Mouse (Mus musculus): ENCODE measurements around the gene Slc25a41. TPM values are rescaled to one million over a fixed set of nuclear protein-coding genes. Genes with fewer than 3 reads are reported as not detected.
A peak's percentile ranks its signal among the peaks of the same experiment; 100 is the strongest.

The Slc25a41 gene
- polyA plus RNA-seq, 1 experiment from 2014 or later: not detected

DNA sequence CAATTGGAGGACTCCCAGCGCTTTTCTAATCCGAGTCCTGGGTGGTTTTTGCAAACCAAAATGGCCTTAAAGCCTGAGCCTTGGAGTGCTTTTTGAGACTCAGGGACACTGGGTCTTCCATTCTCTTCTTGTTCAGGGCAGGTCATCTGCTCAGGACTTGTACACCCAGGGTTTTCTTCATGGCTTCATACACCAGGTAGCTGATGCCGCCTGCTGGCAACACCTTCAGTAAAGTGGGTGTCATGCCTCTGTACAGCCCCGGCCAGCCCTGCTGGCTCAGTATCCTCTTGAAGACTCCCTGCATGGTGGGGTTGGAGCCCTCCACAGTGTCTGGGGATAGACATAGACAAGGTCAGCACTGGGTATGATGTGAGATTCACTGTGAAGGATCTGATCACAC, 8.6 kb downstream of the Slc25a41 start:
- Histone ChIP-seq H3K9me3 (replicated peaks) (no peaks in the 10 kb centered on the region), H3K4me3 (peak overlapping the region; percentile 59), H3K9ac (peak overlapping the region; percentile 80), H3K36me3 (peaks cover 16% of the 10 kb centered on the region), H3K27ac (peak overlapping the region; percentile 91), H3K4me1 (peaks cover 32% of the 10 kb centered on the region), H3K4me2 (peak overlapping the region; percentile 82), H3K27me3 (replicated peaks) (peaks cover 15% of the 10 kb centered on the region; the same call in 1 of the 2 replicates)
- 72% methylated on average over 4 of the region's 4 CpGs for WGBS (ENCODE audit: insufficient replicate concordance)
- no peak for ATAC-seq

GRCm38 (mm10) chr17:57031661-57032420, 9.6 kb downstream of the Slc25a41 start:
- H3K36me3 ChIP-seq: peaks cover 26% of the 10 kb centered on the region
- H3K27me3 ChIP-seq (replicated peaks): peaks cover 11% of the 10 kb centered on the region; the same call in 1 of the 2 replicates
- peak overlapping the region; percentile 100 for H3K9ac ChIP-seq
- peak; percentile 90 for ATAC-seq
- WGBS (ENCODE audit: insufficient replicate concordance): under 1% methylated on average over 38 of the region's 38 CpGs
- H3K4me3 ChIP-seq: peak overlapping the region; percentile 99
- H3K27ac ChIP-seq: peak overlapping the region; percentile 91
- no peaks in the 10 kb centered on the region for H3K9me3 ChIP-seq (replicated peaks)
- H3K4me1 ChIP-seq: peaks cover 43% of the 10 kb centered on the region
- H3K4me2 ChIP-seq: peak overlapping the region; percentile 86

DNA sequence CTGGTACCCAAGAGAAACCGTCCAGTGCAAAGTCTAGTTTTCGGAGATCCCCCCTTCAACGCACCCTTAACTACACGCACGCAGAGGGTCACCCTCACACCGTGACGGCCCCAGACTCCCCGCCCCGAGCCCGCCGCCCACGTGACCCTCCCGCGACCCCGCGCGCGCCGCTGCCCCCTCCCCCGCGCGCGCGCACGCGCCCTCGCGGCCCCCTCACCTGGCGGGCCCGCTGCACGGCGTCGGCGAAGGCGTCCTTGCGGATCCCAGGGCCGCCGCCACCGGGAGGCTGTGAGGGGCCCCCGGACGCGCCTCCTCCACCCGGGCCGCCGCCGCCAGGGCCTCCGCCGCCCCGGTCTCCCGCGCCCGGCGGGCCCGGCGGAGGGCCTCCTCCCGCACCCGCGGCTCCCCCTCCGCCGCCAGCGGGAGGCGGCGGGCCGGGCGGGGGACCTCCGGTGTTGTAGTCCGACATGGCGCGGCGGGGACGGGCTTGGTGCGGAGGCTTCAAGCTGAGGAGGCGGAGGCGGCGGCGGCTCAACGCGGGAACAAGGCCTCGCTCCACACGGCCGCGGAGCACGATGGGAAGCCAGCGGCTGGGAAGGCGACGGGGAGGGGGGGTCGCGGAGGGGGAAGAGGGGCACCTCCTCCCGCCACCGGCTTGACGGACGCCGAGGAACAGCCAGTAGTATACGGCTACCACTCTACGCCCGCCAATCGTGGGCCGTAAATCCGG, 10.4 kb downstream of the Slc25a41 start, which contains the start of gene Khsrp:
TSS of gene Khsrp (minus strand) at position 592 of the 730 bp plus-strand sequence.
- Histone ChIP-seq H3K9me3 (replicated peaks) (no peaks in the 10 kb centered on the region), H3K4me2 (peak within 1 kb of the TSS; percentile 86), H3K36me3 (peaks cover 34% of the 10 kb centered on the region), H3K27ac (peak within 1 kb of the TSS; percentile 96), H3K27me3 (replicated peaks) (peaks cover 11% of the 10 kb centered on the region; the same call in 1 of the 2 replicates), H3K9ac (peak within 1 kb of the TSS; percentile 100), H3K4me3 (peak within 1 kb of the TSS; percentile 99), H3K4me1 (peaks cover 50% of the 10 kb centered on the region)
- no peak for ATAC-seq
- under 1% methylated on average over 81 of the region's 99 CpGs for WGBS (ENCODE audit: insufficient replicate concordance)

GRCm38 (mm10) chr17:57029691-57030090, 11.8 kb downstream of the Slc25a41 start:
- Histone ChIP-seq H3K36me3 (peaks cover 48% of the 10 kb centered on the region), H3K27ac (peak overlapping the region; percentile 96), H3K4me3 (peak overlapping the region; percentile 99), H3K4me2 (peak overlapping the region; percentile 86), H3K9me3 (replicated peaks) (no peaks in the 10 kb centered on the region), H3K9ac (peak overlapping the region; percentile 100), H3K4me1 (peaks cover 62% of the 10 kb centered on the region), H3K27me3 (replicated peaks) (peaks cover 7% of the 10 kb centered on the region; the same call in 1 of the 2 replicates)
- 15% methylated on average over 8 of the region's 8 CpGs for WGBS (ENCODE audit: insufficient replicate concordance)
- ATAC-seq: no peak

- H3K4me1 ChIP-seq: peaks cover 67% of the 10 kb centered on the region
- no peaks in the 10 kb centered on the region for H3K9me3 ChIP-seq (replicated peaks)
- peak overlapping the region; percentile 17; the same call in 1 of the 2 replicates for H3K4me2 ChIP-seq
- ATAC-seq: no peak
- H3K27ac ChIP-seq: peak overlapping the region; percentile 36
- H3K4me3 ChIP-seq: no peak overlapping the region
- 0 out of 2 replicates have a peak overlapping the region, but pooled peaks have one; percentile 22 for H3K9ac ChIP-seq
- WGBS (ENCODE audit: insufficient replicate concordance): 67% methylated on average over 4 of the region's 4 CpGs
- H3K36me3 ChIP-seq: peaks cover 70% of the 10 kb centered on the region
- no peaks in the 10 kb centered on the region for H3K27me3 ChIP-seq (replicated peaks)
These were observed 14.0 kb downstream of the Slc25a41 start for GRCm38 (mm10) chr17:57027471-57027870.

GRCm38 (mm10) chr17:57020960-57021359, 20.5 kb downstream of the Slc25a41 start:
- 45% methylated on average over 5 of the region's 5 CpGs for WGBS (ENCODE audit: insufficient replicate concordance)
- no peaks in the 10 kb centered on the region for H3K9me3 ChIP-seq (replicated peaks)
- peaks cover 72% of the 10 kb centered on the region for H3K4me1 ChIP-seq
- no peak overlapping the region for H3K4me3 ChIP-seq
- no peak for ATAC-seq
- H3K36me3 ChIP-seq: peaks cover 69% of the 10 kb centered on the region
- peak overlapping the region; percentile 6; the same call in 1 of the 2 replicates for H3K9ac ChIP-seq
- peak overlapping the region; percentile 85 for H3K27ac ChIP-seq
- no peaks in the 10 kb centered on the region for H3K27me3 ChIP-seq (replicated peaks)
- no peak overlapping the region for H3K4me2 ChIP-seq

GRCm38 (mm10) chr17:57019693-57020092, 21.8 kb downstream of the Slc25a41 start:
- WGBS (ENCODE audit: insufficient replicate concordance): 33% methylated on average over 2 of the region's 2 CpGs
- H3K9ac ChIP-seq: peak overlapping the region; percentile 22; the same call in 1 of the 2 replicates
- peak overlapping the region; percentile 40 for H3K4me2 ChIP-seq
- no peaks in the 10 kb centered on the region for H3K27me3 ChIP-seq (replicated peaks)
- peaks cover 62% of the 10 kb centered on the region for H3K4me1 ChIP-seq
- peak overlapping the region; percentile 85 for H3K27ac ChIP-seq
- H3K36me3 ChIP-seq: peaks cover 56% of the 10 kb centered on the region
- no peak overlapping the region for H3K4me3 ChIP-seq
- no peaks in the 10 kb centered on the region for H3K9me3 ChIP-seq (replicated peaks)
- peak; percentile 84 for ATAC-seq

- peak overlapping the region; percentile 90 for H3K27ac ChIP-seq
- peak overlapping the region; percentile 73 for H3K9ac ChIP-seq
- 74% methylated on average over 13 of the region's 13 CpGs for WGBS (ENCODE audit: insufficient replicate concordance)
- peaks cover 50% of the 10 kb centered on the region for H3K4me1 ChIP-seq
- no peaks in the 10 kb centered on the region for H3K9me3 ChIP-seq (replicated peaks)
- peak overlapping the region; percentile 80 for H3K4me2 ChIP-seq
- peaks cover 26% of the 10 kb centered on the region for H3K36me3 ChIP-seq
- peak overlapping the region; percentile 89 for H3K4me3 ChIP-seq
- ATAC-seq: no peak
- no peaks in the 10 kb centered on the region for H3K27me3 ChIP-seq (replicated peaks)
These were observed 29.1 kb downstream of the Slc25a41 start for GRCm38 (mm10) chr17:57012245-57012795.

- WGBS (ENCODE audit: insufficient replicate concordance): 1% methylated on average over 51 of the region's 51 CpGs
- peaks cover 55% of the 10 kb centered on the region for H3K4me1 ChIP-seq
These were observed 30.0 kb downstream of the Slc25a41 start, which contains the start of the genes Gtf2f1 and Gm17949 for GRCm38 (mm10) chr17:57011236-57012141. Gtf2f1 (minus strand) TSS chr17:57011288. Gm17949 (plus strand) TSS chr17:57011469.

DNA sequence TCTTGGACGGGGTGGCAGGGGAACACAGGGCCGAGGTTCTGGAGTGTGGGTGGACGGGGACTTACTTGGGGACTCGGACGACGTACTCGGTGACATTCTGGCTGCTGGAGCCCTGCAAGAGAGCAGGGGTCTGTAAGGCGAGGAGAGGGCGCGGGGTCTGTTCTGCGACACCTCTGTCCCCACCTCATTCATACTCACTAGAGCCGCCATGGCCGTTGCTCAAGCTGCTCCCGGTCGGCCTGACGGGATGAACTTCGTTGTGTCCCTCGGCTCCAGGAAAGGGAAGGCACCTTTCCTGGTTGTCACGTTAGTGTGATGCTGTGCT, 30.6 kb downstream of the Slc25a41 start:
- Histone ChIP-seq H3K27me3 (replicated peaks) (no peaks in the 10 kb centered on the region), H3K4me2 (peak overlapping the region; percentile 80), H3K9me3 (replicated peaks) (no peaks in the 10 kb centered on the region), H3K9ac (peak overlapping the region; percentile 88), H3K27ac (peak overlapping the region; percentile 90), H3K4me3 (peak overlapping the region; percentile 89), H3K4me1 (peaks cover 50% of the 10 kb centered on the region), H3K36me3 (peaks cover 40% of the 10 kb centered on the region)
- WGBS (ENCODE audit: insufficient replicate concordance): under 1% methylated on average over 19 of the region's 19 CpGs
- ATAC-seq: peak; percentile 62

More at GRCm38 (mm10) chr17:57011236-57012141, 30.0 kb downstream of the Slc25a41 start, which contains the start of the genes Gtf2f1 and Gm17949:
- Histone ChIP-seq H3K9ac (peak within 1 kb of the TSS; percentile 88), H3K27me3 (replicated peaks) (no peaks in the 10 kb centered on the region), H3K27ac (peak within 1 kb of the TSS; percentile 90), H3K4me2 (peak within 1 kb of the TSS; percentile 80), H3K4me3 (peak within 1 kb of the TSS; percentile 89), H3K9me3 (replicated peaks) (no peaks in the 10 kb centered on the region), H3K36me3 (peaks cover 34% of the 10 kb centered on the region)
- peak; percentile 85 for ATAC-seq

All from liver, embryonic 12.5 days (tissue).